Mouse (Mus musculus) embryo, embryonic 11 days (tissue): ENCODE data around the gene Olfr1290.

Experiments used
- DNase-seq: peaks from one replicate; pipeline ENCODE4 v3.0.0-alpha.2; 2015

Gene Olfr1290

GRCm38 (mm10) chr2:111493729-111494128 lies at the start of gene Olfr1290:
Gene Olfr1290 (minus strand): TSS chr2:111493829.
- DNase-seq, result no peak

GRCm38 (mm10) chr2:111540191-111540590 lies 46.6 kb upstream of the Olfr1290 start, which contains the start of gene Olfr1294:
Gene Olfr1294 (minus strand): TSS chr2:111540291.
- DNase-seq, result no peak

GRCm38 (mm10) chr2:111524903-111525302 lies 31.3 kb upstream of the Olfr1290 start, which contains the start of gene Olfr1293-ps:
Gene Olfr1293-ps (plus strand): TSS chr2:111525203.
- DNase-seq, result no peak

GRCm38 (mm10) chr2:111517451-111517850 lies 23.8 kb upstream of the Olfr1290 start:
- no peak for DNase-seq

GRCm38 (mm10) chr2:111496880-111497279 lies 3.3 kb upstream of the Olfr1290 start, which contains the start of gene Olfr1291-ps1:
Gene Olfr1291-ps1 (plus strand): TSS chr2:111497180.
- no peak for DNase-seq

- DNase-seq, result no peak
These were observed 13.1 kb downstream of the Olfr1290 start, which contains the start of gene Olfr1289 for GRCm38 (mm10) chr2:111480519-111480918. Gene Olfr1289 (plus strand): TSS chr2:111480819.

GRCm38 (mm10) chr2:111473801-111474200 lies 19.8 kb downstream of the Olfr1290 start, which contains the start of gene Olfr1288:
Gene Olfr1288 (plus strand): TSS chr2:111474101.
- DNase-seq, result no peak

GRCm38 (mm10) chr2:111448842-111449241 lies 44.8 kb downstream of the Olfr1290 start, which contains the start of gene Olfr1287:
Gene Olfr1287 (plus strand): TSS chr2:111449142.
- no peak for DNase-seq
